Mouse (Mus musculus) heart, postnatal 25 days (tissue): ENCODE measurements around the gene Selenow. TPM values are rescaled to one million over a fixed set of nuclear protein-coding genes. Genes with fewer than 3 reads are reported as not detected.

Source experiments
- DNase-seq: peaks from one replicate; pipeline ENCODE4 v3.0.0; 2022; ENCODE audit warnings: low spot score
- intact Hi-C: fragments of 180-260 bp; cut with DNase I; formaldehyde crosslinking; loops from one replicate; pipeline ENCODE4 v1.15.1; 2025
- total RNA-seq, 2 experiments: library from RNA; stranded (reverse); gene quantifications; 2 replicates each; pipeline ENCODE4 v1.2.3; 2021

Selenow gene
- total RNA-seq, 2 experiments from 2014 or later = 148 to 155 TPM

DNA sequence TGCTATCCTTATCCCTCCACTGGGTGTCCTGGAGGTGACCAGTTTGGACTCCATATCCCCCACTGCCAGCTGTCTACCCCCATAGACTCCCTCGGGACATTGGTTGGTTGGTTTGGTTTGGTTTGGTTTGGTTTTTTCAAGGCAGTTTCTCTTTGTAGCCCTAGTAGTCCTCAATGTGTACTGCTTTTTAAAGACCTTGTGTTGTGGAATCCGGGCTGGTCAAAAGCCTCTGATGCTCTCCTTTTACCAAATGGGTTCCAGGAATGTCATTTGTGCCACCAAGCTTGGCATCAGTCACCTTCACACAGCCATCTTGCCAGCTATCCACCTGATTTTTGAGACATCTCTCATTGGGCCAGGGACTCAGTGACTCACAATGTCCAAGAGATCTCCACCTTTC, 7.5 kb downstream of the Selenow start:
- intact Hi-C loops = no loop called here
- no peak for DNase-seq

- intact Hi-C loops = no loop called here
- no peak for DNase-seq
These were observed 8.0 kb downstream of the Selenow start for GRCm38 (mm10) chr7:15914252-15914651.

DNA sequence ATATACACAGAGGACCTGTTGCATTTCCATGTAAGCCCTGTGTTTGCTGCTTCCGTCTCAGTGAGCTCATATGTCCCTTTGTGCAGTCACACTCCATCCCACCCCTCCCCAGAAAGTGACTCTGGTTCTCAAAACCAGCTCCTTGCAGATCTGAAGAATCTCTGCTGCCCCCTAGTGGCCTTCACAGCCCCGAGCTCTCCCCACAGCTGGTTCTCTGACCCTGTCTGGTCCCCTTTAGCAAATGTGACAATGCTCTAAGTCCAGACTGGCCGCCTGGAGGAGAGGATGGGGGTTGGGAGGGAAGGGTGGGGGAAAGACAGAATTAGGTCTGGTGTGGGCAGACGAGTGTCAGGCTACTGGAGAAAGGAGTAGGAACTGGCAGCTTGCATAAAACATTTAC, 10.0 kb downstream of the Selenow start:
- intact Hi-C loops = loop anchor here (1.0 kb wide), 1 partner anchor 53 kb away; no protein-coding TSS in a partner anchor
- DNase-seq = no peak

DNA sequence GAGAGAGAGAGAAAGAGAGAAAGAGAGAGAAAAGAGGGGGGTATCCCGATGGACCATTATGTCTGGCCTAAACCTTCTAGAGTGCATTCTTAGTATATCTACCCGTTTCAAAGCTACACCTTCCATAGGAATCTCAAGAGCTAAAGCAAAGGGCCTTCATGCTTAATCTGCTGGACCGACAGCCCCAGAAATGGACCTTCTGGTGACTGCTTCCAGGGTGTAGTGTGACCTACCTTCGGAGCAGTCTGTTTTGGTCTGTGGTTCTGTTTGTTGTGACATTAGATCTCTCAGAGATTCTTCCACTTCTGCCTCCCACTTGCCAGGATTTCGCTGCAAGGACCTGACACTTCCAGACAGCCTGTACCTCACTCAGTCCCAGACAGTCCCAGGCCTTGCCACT, 11.7 kb downstream of the Selenow start:
- intact Hi-C loops = no loop called here
- no peak for DNase-seq

DNA sequence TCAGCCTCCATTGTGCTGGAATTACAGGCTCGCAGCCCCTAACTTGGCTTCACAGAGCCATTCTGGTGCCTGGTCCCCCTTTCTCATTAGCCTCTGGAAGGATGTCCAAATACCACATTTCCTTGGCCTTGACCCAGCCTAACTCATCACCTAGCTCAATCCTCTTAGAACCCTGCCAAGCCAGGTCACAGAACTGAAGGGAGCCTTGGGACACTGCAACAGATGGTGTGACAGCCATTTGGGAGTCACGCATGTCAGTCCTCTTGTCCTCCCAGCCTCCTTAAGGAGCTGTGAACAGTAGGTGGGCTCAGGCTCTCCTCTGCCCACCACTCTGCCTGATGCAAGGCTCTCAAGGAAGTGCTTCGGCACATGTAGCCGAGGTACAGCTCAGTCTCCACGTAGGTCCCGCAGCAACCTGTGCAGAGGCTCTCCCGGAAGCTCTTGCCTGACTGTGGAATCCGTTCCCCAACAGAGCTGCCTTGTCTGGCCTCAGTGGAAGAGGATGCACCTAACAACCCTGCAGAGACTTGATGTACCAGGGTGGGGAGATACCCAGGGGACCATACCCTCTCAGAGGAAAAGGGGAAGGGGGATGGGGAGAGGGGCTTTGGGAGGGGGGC, 14.1 kb downstream of the Selenow start:
- no peak for DNase-seq
- intact Hi-C loops = no loop called here

- DNase-seq = no peak
- intact Hi-C loops = no loop called here
These were observed 15.6 kb downstream of the Selenow start for GRCm38 (mm10) chr7:15906602-15907001.

GRCm38 (mm10) chr7:15905861-15906260, 16.3 kb downstream of the Selenow start:
- no peak for DNase-seq
- intact Hi-C loops = no loop called here

- intact Hi-C loops = no loop called here
- no peak for DNase-seq
These were observed 20.7 kb downstream of the Selenow start for GRCm38 (mm10) chr7:15901366-15902048.

DNA sequence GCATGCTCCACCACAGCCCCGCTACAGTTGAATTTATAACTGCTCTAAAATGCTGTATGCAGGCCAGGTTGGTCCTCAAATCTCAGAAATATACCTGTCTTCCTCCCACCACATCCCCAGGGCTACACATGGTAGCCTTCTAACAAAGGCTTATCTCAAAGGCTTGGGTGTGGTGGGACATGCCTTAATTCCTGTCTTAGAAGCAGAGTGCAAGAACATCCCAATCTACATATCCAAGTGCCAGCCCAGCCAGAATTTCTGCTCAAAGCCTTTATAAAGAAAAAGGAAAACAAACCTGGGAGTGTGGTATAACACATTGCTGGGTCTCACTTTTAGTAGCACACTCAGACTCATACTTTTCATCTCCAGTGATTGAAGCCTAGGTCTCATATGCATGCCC, 28.0 kb downstream of the Selenow start:
- intact Hi-C loops = no loop called here

GRCm38 (mm10) chr7:15884127-15884526, 38.1 kb downstream of the Selenow start:
- intact Hi-C loops = no loop called here
- DNase-seq = no peak

More for the DNA sequence above, 28.0 kb downstream of the Selenow start:
- no peak for DNase-seq

- intact Hi-C loops = no loop called here
- no peak for DNase-seq
These were observed 39.9 kb downstream of the Selenow start, which contains the start of gene Crxos for GRCm38 (mm10) chr7:15882317-15882716. Crxos (plus strand) TSS chr7:15882617.

DNA sequence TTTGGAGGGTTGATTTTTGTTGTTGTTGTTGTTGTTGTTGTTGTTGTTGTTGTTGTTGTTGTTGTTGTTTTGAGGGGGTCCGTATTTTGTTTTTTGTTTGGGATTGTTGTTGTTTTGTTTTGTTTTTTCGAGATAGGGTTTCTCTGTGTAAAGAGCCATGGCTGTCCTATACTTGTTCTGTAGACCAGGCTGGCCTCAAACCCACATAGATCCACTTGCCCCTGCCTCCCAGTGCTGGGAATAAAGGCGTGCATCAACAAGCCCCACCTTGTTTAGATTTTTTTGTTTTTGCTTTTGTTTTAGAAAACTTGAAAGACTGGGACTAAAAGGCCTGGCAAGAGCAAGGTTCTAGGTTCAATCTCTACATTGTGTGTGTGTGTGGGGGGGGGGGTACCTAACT, 40.4 kb downstream of the Selenow start:
- no peak for DNase-seq
- intact Hi-C loops = no loop called here

DNA sequence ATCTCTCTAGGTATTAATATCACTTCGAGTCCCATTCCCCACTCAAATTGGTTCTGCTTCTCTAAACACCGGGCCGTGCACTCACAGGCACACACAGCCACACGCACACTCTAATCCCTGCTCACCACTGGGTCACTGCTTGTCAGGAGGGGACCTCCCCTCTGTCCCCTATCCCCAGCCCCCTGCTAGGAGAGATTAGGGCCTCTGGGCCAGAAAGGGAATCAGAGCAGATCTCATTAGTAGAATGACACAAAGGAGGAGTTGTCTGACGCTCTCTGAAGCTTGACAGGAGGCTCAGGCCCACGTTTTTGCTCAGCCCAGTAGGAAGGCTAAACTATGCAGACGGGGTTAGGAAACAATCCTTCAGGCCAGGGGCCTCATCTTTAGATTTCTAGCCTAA, 40.8 kb downstream of the Selenow start:
- intact Hi-C loops = no loop called here
- DNase-seq = no peak

DNA sequence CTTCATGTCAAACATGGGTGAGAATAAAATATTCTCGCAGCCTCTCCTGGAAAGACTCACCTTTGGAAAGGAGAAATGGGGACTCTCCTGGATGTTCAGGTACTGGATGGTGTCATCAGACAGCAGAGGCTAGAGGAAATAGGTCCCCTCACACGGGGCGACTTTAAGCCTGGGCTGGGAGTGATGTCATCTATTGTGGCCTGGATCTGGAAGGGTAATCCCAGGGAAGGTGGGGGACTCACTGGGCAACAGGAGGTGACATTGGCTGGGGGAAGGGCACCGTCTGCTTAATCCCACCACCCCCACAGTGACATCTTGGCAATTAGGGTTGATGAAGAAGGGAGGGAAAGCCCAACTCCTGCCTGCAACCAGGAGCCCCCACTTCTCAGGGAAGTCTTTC, 42.4 kb downstream of the Selenow start, which contains the start of gene Crx:
Gene Crx, minus strand, starts transcription at position 213 of the 400 bp plus-strand sequence.
- DNase-seq = no peak
- intact Hi-C loops = no loop called here

Other genes starting within 250 kb of the Selenow start
- not detected for gene Obox5, start 172.3 kb downstream of the Selenow start, total RNA-seq
- not detected for gene Obox6, start 82.7 kb downstream of the Selenow start, total RNA-seq
- not detected for gene Crx, start 42.4 kb downstream of the Selenow start, total RNA-seq
- gene Crxos, start 39.8 kb downstream of the Selenow start, total RNA-seq = not detected
- 100 to 1,000 TPM; 123 to 127 TPM for gene Nop53, start 23.7 kb upstream of the Selenow start, total RNA-seq
- 100 to 1,000 TPM; 112 to 129 TPM for gene Ehd2, start 45.2 kb upstream of the Selenow start, total RNA-seq
- 1 to 10 TPM; 7.1 to 8.3 TPM for gene Bicra, start 125.5 kb upstream of the Selenow start, total RNA-seq
- gene Zfp541, start 139.4 kb upstream of the Selenow start, total RNA-seq = not detected
- gene Napa, start 176.1 kb upstream of the Selenow start, total RNA-seq = 10 to 100 TPM; 82.8 to 83.3 TPM
- 10 to 100 TPM; 22.9 to 24.3 TPM for gene Kptn, start 197.5 kb upstream of the Selenow start, total RNA-seq
- under 1 TPM; 0.68 to 0.70 TPM for gene Slc8a2, start 207.4 kb upstream of the Selenow start, total RNA-seq